Mouse (Mus musculus) heart, embryonic 11.5 days (tissue): ENCODE measurements around the gene Pde4b. TPM values are rescaled to one million over a fixed set of nuclear protein-coding genes. Genes with fewer than 3 reads are reported as not detected.

Experiments
- ATAC-seq: fragments of 200-750 bp; cut with Nextera tagmentation; replicated peaks from 2 replicates; pipeline ENCODE4 v1.8.0; 2017; ENCODE audit warnings: moderate library complexity; ENCODE audit not compliant: insufficient number of reproducible peaks, low FRiP score, low TSS enrichment
- H3K27ac ChIP-seq: fragments of 300-500 bp; sonication (generic); 2 replicates; pipeline ENCODE4 v1.5.1; 2014; ENCODE audit warnings: mild to moderate bottlenecking, low read depth, low read length
- H3K27me3 ChIP-seq: fragments of 300-500 bp; sonication (generic); 2 replicates; pipeline ENCODE4 v1.6.1; 2014; ENCODE audit warnings: mild to moderate bottlenecking, low read length, mixed read lengths; ENCODE audit not compliant: control insufficient read depth, insufficient read depth
- H3K36me3 ChIP-seq: fragments of 300-500 bp; sonication (generic); 2 replicates; pipeline ENCODE4 v1.6.1; 2014; ENCODE audit warnings: mild to moderate bottlenecking, low read length, moderate library complexity, mixed read lengths; ENCODE audit not compliant: control insufficient read depth, insufficient read depth
- H3K4me1 ChIP-seq: fragments of 300-500 bp; sonication (generic); 2 replicates; pipeline ENCODE4 v1.6.1; 2014; ENCODE audit warnings: low read length; ENCODE audit not compliant: control insufficient read depth, insufficient read depth
- H3K4me2 ChIP-seq: fragments of 300-500 bp; sonication (generic); 2 replicates; pipeline ENCODE4 v1.6.1; 2014; ENCODE audit warnings: mild to moderate bottlenecking, moderate library complexity
- H3K4me3 ChIP-seq: fragments of 300-500 bp; sonication (generic); 2 replicates; pipeline ENCODE4 v1.5.1; 2014; ENCODE audit warnings: low read depth, low read length
- H3K9ac ChIP-seq: fragments of 300-500 bp; sonication (generic); 2 replicates; pipeline ENCODE4 v1.6.1; 2014; ENCODE audit warnings: mild to moderate bottlenecking, low read depth, low read length, moderate library complexity
- H3K9me3 ChIP-seq: fragments of 300-500 bp; sonication (generic); replicated peaks from 2 replicates; pipeline ENCODE4 v1.6.1; 2016; ENCODE audit warnings: low read length; ENCODE audit not compliant: control insufficient read depth
- WGBS: fragments of 180-500 bp; shearing (Covaris S2); extraction: QIAGEN DNeasy Blood & Tissue Kit; methylation state at CpG from one replicate; pipeline ENCODE4 v1.1.7; 2014; ENCODE audit not compliant: insufficient replicate concordance; 5-methylcytosine and 5-hydroxymethylcytosine counted together
- polyA plus RNA-seq: library from polyadenylated mRNA; unstranded; fragments of >200 nt; fragmentation: Nextera tagmentation; extraction: Ambion mirVana; gene quantifications from 2 replicates; pipeline ENCODE4 v1.2.1, GENCODE M21; 2014

Gene Pde4b
- polyA plus RNA-seq, 1 experiment from 2014 or later: 23.9 TPM

DNA sequence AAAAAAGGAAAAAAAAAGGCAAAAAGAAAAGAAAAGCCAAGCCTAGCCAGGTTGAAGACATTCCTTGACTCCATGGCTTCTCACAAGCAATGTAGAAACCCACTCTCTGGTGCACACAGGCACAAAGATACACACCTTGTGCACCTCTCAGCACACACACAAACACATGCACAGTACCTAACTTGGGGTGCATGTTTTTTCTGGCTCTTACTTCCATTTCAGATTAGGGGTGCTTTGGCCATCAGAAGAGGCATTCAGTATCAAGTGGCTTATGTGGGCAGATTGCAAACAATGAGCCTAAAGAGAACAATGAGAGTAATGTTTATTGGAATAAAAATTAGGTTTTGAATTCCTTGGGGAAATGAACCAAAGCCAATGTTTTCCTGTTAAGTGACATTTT lies 166.7 kb downstream of the Pde4b start:
- no peak for ATAC-seq
- H3K9me3 ChIP-seq: no peaks in the 10 kb centered on the region
- H3K36me3 ChIP-seq: no peaks in the 10 kb centered on the region
- no peaks in the 10 kb centered on the region for H3K27me3 ChIP-seq
- no peaks in the 10 kb centered on the region for H3K4me1 ChIP-seq
- H3K4me3 ChIP-seq: no peak overlapping the region; the same call in 1 of the 2 replicates
- no peak overlapping the region; the same call in 1 of the 2 replicates for H3K9ac ChIP-seq
- peak overlapping the region; percentile 90; the same call in 1 of the 2 replicates for H3K27ac ChIP-seq
- H3K4me2 ChIP-seq: peak overlapping the region; percentile 64

DNA sequence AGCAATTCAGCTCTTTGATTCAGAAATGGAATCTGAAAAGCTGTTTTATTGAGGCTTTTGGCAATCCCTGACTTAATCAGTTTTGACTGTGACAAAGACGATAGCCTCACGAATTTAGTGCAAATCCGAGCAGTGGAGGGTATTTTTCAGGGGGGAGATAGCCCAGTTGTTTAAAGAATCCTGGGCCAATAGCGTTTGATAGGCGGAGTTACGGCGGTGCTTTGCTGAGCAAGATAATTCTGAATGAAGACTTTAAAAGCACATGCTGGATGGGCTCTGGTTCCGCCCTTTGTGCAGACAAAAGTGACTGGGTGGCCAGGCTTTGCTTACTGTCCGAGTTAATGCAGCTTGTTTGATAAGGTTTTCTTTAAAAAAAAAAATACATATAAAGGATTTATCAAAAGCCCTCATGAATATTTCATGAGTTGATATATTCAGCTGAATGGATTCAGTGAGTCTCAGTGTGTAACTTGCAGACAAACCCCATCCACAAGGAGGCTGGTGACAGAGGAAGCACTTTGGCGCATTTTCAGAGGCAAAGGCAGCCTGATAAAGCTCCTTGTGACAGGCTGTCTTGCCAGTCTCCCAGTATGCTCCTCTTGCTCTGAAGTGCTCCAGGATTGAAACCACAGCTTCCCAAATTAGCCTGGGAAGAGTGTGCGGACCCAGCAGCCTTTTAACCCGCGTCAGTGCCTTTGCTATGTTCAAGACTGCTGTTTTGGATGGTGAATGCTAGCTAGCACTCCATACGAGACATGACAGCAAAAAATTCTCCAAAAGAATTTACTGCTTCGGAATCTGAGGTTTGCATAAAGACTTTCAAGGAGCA lies 167.3 kb downstream of the Pde4b start:
- ATAC-seq: peak; percentile 55; the same call in 1 of the 2 replicates
- Histone ChIP-seq H3K36me3 (no peaks in the 10 kb centered on the region), H3K4me2 (peak overlapping the region; percentile 64), H3K4me1 (no peaks in the 10 kb centered on the region), H3K27me3 (no peaks in the 10 kb centered on the region), H3K9ac (peak overlapping the region; percentile 77), H3K27ac (peak overlapping the region; percentile 90), H3K9me3 (no peaks in the 10 kb centered on the region), H3K4me3 (peak overlapping the region; percentile 52)
- WGBS: 6% methylated on average over 15 of the region's 15 CpGs

DNA sequence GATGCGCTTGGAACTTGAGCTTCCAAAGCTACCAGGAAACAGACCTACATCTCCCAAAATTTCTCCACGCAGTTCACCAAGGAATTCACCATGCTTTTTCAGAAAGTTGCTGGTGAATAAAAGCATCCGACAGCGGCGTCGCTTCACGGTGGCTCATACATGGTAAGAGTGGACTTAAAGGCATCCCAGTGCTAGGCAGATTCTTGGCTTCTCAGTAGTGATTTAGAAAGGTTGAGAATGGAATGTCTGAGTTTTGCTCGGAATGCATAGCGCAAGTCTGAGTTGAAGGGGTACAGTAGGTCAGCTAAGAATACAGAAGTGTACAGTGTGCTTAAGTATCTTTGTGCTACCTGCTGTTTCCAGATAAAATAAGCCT lies 167.9 kb downstream of the Pde4b start:
- ATAC-seq: no peak
- H3K4me3 ChIP-seq: peak overlapping the region; percentile 52
- no peaks in the 10 kb centered on the region for H3K9me3 ChIP-seq
- peak overlapping the region; percentile 77 for H3K9ac ChIP-seq
- peak overlapping the region; percentile 90 for H3K27ac ChIP-seq
- no peaks in the 10 kb centered on the region for H3K36me3 ChIP-seq
- WGBS: 32% methylated on average over 9 of the region's 9 CpGs
- no peaks in the 10 kb centered on the region for H3K4me1 ChIP-seq
- peak overlapping the region; percentile 64 for H3K4me2 ChIP-seq
- no peaks in the 10 kb centered on the region for H3K27me3 ChIP-seq

DNA sequence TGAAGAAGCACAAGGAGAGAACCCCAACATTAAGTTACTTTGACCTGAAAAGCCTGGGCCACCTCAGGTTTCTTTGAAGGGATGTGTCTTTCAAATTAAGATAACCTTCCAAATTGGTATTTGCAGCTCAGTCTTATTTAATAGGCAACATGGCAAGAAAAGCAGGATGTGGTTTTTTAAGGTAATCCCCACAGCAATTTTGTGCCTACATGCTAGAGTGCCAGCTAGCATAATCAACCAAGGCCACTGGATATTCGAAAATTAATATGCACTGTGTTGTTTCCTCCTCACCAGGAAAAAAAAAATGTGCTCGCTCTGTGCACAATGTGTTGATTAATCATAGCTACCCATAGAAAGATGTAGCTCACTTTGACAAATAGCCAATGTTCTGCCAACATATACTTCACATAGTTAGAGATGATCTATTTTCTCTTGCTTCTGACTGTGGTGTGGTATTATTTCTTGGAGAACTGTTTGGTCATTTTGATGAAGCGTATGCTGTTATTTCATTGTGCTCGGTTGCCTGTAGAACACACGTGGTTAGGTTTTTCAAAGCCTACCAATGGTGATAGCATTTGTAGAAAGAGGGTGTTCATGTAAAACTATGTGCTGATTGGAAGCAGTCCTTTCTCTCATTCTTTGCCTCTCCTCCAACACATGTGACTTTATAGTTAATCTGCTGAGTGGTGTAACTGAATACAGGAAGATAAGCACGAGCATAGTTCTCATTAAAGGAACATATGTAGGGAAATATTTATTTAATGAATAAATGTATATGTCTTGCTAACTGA lies 169.0 kb downstream of the Pde4b start:
- Histone ChIP-seq H3K9ac (peak overlapping the region; percentile 47; the same call in 1 of the 2 replicates), H3K36me3 (no peaks in the 10 kb centered on the region), H3K27me3 (no peaks in the 10 kb centered on the region), H3K4me3 (peak overlapping the region; percentile 41), H3K4me1 (no peaks in the 10 kb centered on the region), H3K4me2 (peak overlapping the region; percentile 64), H3K27ac (no peak overlapping the region; the same call in 1 of the 2 replicates), H3K9me3 (no peaks in the 10 kb centered on the region)
- 59% methylated on average over 6 of the region's 6 CpGs for WGBS
- ATAC-seq: no peak

DNA sequence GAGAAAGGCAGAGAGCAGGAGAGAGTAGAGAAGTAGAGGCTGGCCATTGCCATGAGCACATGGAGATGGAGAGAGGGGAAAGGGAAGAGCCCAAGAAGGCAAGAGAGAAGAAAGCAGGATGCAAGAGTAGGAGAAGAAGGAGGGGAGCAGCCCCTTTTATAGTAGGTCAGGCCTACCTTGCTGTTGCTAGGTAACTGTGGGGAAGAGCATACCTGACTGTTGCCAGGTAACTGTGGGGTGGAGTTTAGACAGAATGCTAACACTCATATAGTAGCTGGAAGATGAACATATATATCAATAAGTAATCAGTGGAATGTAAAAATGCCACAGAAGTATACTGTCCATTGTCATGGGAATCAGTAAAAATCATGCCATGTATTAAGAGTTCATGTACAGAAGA lies 172.9 kb downstream of the Pde4b start:
- Histone ChIP-seq H3K27me3 (no peaks in the 10 kb centered on the region), H3K36me3 (no peaks in the 10 kb centered on the region), H3K4me3 (no peak overlapping the region), H3K9me3 (no peaks in the 10 kb centered on the region), H3K27ac (no peak overlapping the region), H3K9ac (no peak overlapping the region), H3K4me2 (no peak overlapping the region), H3K4me1 (no peaks in the 10 kb centered on the region)
- no peak for ATAC-seq

DNA sequence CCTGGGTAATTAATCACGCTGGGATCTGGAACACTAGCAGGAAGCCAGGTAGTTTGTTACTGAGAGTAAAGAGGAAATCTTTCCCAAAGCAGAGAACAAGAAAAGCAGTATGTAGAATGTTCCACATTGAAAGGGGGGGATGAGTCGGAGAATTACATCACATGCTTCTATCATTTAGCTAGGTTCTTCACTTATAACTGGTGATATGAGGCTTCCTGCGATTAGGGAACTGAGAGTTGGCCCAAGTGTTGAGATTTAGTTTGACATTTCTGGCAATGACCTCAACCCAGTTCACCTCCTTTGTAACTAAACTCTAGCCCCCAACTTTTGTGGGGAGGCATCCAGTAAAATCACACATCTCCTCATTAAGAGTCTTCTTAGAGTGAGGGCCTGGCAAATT lies 185.0 kb downstream of the Pde4b start:
- Histone ChIP-seq H3K9me3 (no peaks in the 10 kb centered on the region), H3K27ac (no peak overlapping the region), H3K9ac (no peak overlapping the region), H3K27me3 (no peaks in the 10 kb centered on the region), H3K36me3 (no peaks in the 10 kb centered on the region), H3K4me1 (no peaks in the 10 kb centered on the region), H3K4me3 (no peak overlapping the region), H3K4me2 (no peak overlapping the region)
- ATAC-seq: no peak
- WGBS: 68% methylated on average over 3 of the region's 3 CpGs

DNA sequence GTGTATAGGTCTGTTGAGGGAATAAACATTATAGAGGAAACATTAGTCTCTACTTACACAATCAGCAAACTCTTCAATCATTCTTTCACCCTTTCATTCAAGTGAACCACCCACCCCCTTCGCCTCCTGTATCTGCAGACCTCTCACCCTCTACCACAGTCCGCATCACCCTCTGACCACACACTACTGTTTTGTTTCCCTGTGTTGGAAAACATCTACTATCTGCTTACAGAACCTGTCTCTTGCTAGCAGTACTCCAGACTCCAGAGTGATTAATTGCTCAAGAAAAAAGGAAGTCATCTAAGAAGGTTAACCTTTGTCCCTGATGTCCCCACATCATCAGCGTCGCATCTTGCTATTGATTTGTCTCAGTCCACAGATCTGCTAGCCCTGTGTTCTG lies 185.4 kb downstream of the Pde4b start:
- H3K27ac ChIP-seq: no peak overlapping the region
- no peaks in the 10 kb centered on the region for H3K27me3 ChIP-seq
- no peaks in the 10 kb centered on the region for H3K4me1 ChIP-seq
- H3K9me3 ChIP-seq: no peaks in the 10 kb centered on the region
- H3K36me3 ChIP-seq: no peaks in the 10 kb centered on the region
- 67% methylated on average over 4 of the region's 4 CpGs for WGBS
- no peak overlapping the region for H3K4me2 ChIP-seq
- no peak for ATAC-seq
- H3K4me3 ChIP-seq: no peak overlapping the region
- no peak overlapping the region for H3K9ac ChIP-seq

DNA sequence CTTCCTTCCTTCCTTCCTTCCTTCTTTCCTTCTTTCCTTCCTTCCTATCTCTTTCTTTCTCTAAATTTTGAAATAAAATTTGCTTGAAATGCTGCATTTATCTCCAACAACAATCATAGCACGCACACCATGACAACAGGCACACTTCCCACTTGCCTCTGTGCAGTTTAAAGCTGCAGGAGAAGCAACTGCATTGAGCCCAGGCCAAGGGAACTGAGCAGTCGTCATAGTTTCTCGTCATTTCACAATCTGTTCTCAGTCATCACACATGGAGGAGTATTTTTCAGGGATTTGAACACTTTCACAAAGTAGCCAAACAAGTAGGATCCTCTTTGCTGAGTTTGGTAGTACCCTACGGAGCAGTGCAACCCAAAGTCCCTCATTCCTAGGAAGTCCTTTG lies 188.4 kb downstream of the Pde4b start:
- no peak overlapping the region for H3K4me3 ChIP-seq
- H3K27ac ChIP-seq: no peak overlapping the region
- WGBS: 76% methylated on average over 4 of the region's 4 CpGs
- 0 out of 2 replicates have a peak, but pooled peaks cover 2% of the 10 kb centered on the region for H3K4me1 ChIP-seq
- H3K4me2 ChIP-seq: no peak overlapping the region
- H3K9me3 ChIP-seq: no peaks in the 10 kb centered on the region
- H3K36me3 ChIP-seq: no peaks in the 10 kb centered on the region
- no peak for ATAC-seq
- no peaks in the 10 kb centered on the region for H3K27me3 ChIP-seq
- no peak overlapping the region for H3K9ac ChIP-seq
